Mouse (Mus musculus): ENCODE data around the gene Gramd1a. TPM values are rescaled to one million over a fixed set of nuclear protein-coding genes. Genes with fewer than 3 reads are reported as not detected.

Gene Gramd1a
- polyA plus RNA-seq, 1 experiment from 2014 or later, result 51.4 TPM

GRCm38 (mm10) chr7:31080611-31081010 lies 75.1 kb downstream of the Gramd1a start:
- Histone ChIP-seq H3K27ac (replicated peaks in 1 of 2; ENCODE audit: control insufficient read depth in 1 of 2, insufficient read depth in 1 of 2, low read depth in 2 of 2, low read length in 2 of 2) (no peak overlapping the region), H3K9me3 (ENCODE audit: control insufficient read depth, low read length) (no peaks in the 10 kb centered on the region), H3K36me3 (ENCODE audit: control insufficient read depth, insufficient read depth, low read length) (no peaks in the 10 kb centered on the region), H3K27me3 (ENCODE audit: control insufficient read depth, insufficient read depth, low read length) (no peaks in the 10 kb centered on the region), H3K4me1 (ENCODE audit: control insufficient read depth in 2 of 2, insufficient read depth in 2 of 2, low read length in 2 of 2) (peaks cover 0 to 4% of the 10 kb centered on the region in 2 experiments; a peak in 1 of 4 replicates), H3K4me3 (ENCODE audit: control insufficient read depth in 1 of 2, insufficient read depth in 1 of 2, low read depth in 1 of 2, low read length in 2 of 2) (no peak overlapping the region), H3K9ac (ENCODE audit: low read length) (no peak overlapping the region), H3K4me2 (ENCODE audit: low read length) (no peak overlapping the region)
- 61% methylated on average over 3 of the region's 3 CpGs for WGBS
- no peak for ATAC-seq (ENCODE audit: insufficient number of reproducible peaks, insufficient read depth, low FRiP score, low read depth)

Other genes starting within 250 kb of the Gramd1a start
- 0.15 TPM in 1 of 2 replicates, not detected in the other for gene Mag, start 241.0 kb downstream of the Gramd1a start, polyA plus RNA-seq (2014; fragmentation: Nextera tagmentation; extraction: Ambion mirVana)
- gene Hamp2, start 231.2 kb downstream of the Gramd1a start, polyA plus RNA-seq (2014; fragmentation: Nextera tagmentation; extraction: Ambion mirVana), result not detected in 2 replicates
- gene Hamp, start 211.9 kb downstream of the Gramd1a start, polyA plus RNA-seq (2014; fragmentation: Nextera tagmentation; extraction: Ambion mirVana), result not detected in 2 replicates
- 17.2 and 19.6 TPM in 2 replicates for gene Usf2, start 199.1 kb downstream of the Gramd1a start, polyA plus RNA-seq (2014; fragmentation: Nextera tagmentation; extraction: Ambion mirVana)
- gene Lsr, start 182.4 kb downstream of the Gramd1a start, polyA plus RNA-seq (2014; fragmentation: Nextera tagmentation; extraction: Ambion mirVana), result 6.1 and 6.7 TPM in 2 replicates
- 0.30 and 0.89 TPM in 2 replicates for gene Fam187b, start 182.1 kb downstream of the Gramd1a start, polyA plus RNA-seq (2014; fragmentation: Nextera tagmentation; extraction: Ambion mirVana)
- 34.3 and 36.1 TPM in 2 replicates for gene Fxyd5, start 113.4 kb downstream of the Gramd1a start, polyA plus RNA-seq (2014; fragmentation: Nextera tagmentation; extraction: Ambion mirVana)
- gene Fxyd7, start 104.4 kb downstream of the Gramd1a start, polyA plus RNA-seq (2014; fragmentation: Nextera tagmentation; extraction: Ambion mirVana), result 1.6 and 1.9 TPM in 2 replicates
- 1,215 and 1,293 TPM in 2 replicates for gene Fxyd1, start 98.7 kb downstream of the Gramd1a start, polyA plus RNA-seq (2014; fragmentation: Nextera tagmentation; extraction: Ambion mirVana)
- not detected in 2 replicates for gene Lgi4, start 96.6 kb downstream of the Gramd1a start, polyA plus RNA-seq (2014; fragmentation: Nextera tagmentation; extraction: Ambion mirVana)
- gene Fxyd3, start 79.2 kb downstream of the Gramd1a start, polyA plus RNA-seq (2014; fragmentation: Nextera tagmentation; extraction: Ambion mirVana), result 0.58 and 0.82 TPM in 2 replicates
- 1.4 and 2.0 TPM in 2 replicates for gene Hpn, start 40.6 kb downstream of the Gramd1a start, polyA plus RNA-seq (2014; fragmentation: Nextera tagmentation; extraction: Ambion mirVana)
- gene Scn1b, start 28.9 kb downstream of the Gramd1a start, polyA plus RNA-seq (2014; fragmentation: Nextera tagmentation; extraction: Ambion mirVana), result 3.4 and 3.7 TPM in 2 replicates
- gene Scgb2b2, start 134.6 kb upstream of the Gramd1a start, polyA plus RNA-seq (2014; fragmentation: Nextera tagmentation; extraction: Ambion mirVana), result not detected in 2 replicates
- not detected in 2 replicates for gene Scgb1b2, start 135.9 kb upstream of the Gramd1a start, polyA plus RNA-seq (2014; fragmentation: Nextera tagmentation; extraction: Ambion mirVana)
- gene Scgb2b3, start 206.2 kb upstream of the Gramd1a start, polyA plus RNA-seq (2014; fragmentation: Nextera tagmentation; extraction: Ambion mirVana), result not detected in 2 replicates
- not detected in 2 replicates for gene Scgb1b3, start 219.7 kb upstream of the Gramd1a start, polyA plus RNA-seq (2014; fragmentation: Nextera tagmentation; extraction: Ambion mirVana)

All from heart, embryonic 14.5 days (tissue).